Mouse (Mus musculus) hindbrain, embryonic 15.5 days (tissue): ENCODE measurements around the gene Adamts5. TPM values are rescaled to one million over a fixed set of nuclear protein-coding genes. Genes with fewer than 3 reads are reported as not detected.

ENCODE experiments used
- ATAC-seq: fragments of 200-750 bp; cut with Nextera tagmentation; 2 replicates; pipeline ENCODE4 v1.8.0; 2017; ENCODE audit warnings: low read depth, moderate number of reproducible peaks, moderate TSS enrichment; ENCODE audit not compliant: low FRiP score
- H3K27ac ChIP-seq: fragments of 300-500 bp; sonication (generic); replicated peaks from 2 replicates; pipeline ENCODE4 v1.5.1; 2015; ENCODE audit warnings: mild to moderate bottlenecking, inconsistent platforms
- H3K27me3 ChIP-seq: fragments of 300-500 bp; sonication (generic); 2 replicates; pipeline ENCODE4 v1.6.1; 2015; ENCODE audit warnings: control low read depth, inconsistent platforms
- H3K36me3 ChIP-seq: fragments of 300-500 bp; sonication (generic); 2 replicates; pipeline ENCODE4 v1.6.1; 2015; ENCODE audit warnings: control low read depth, inconsistent platforms
- H3K4me1 ChIP-seq: fragments of 300-500 bp; sonication (generic); replicated peaks from 2 replicates; pipeline ENCODE4 v1.6.1; 2015; ENCODE audit warnings: control low read depth, inconsistent platforms
- H3K4me2 ChIP-seq: fragments of 300-500 bp; sonication (generic); 2 replicates; pipeline ENCODE4 v1.6.1; 2015; ENCODE audit warnings: moderate library complexity, mild to moderate bottlenecking, inconsistent platforms
- H3K4me3 ChIP-seq: fragments of 300-500 bp; sonication (generic); 2 replicates; pipeline ENCODE4 v1.5.1; 2015; ENCODE audit warnings: mild to moderate bottlenecking, inconsistent platforms
- H3K9ac ChIP-seq: fragments of 300-500 bp; sonication (generic); 2 replicates; pipeline ENCODE4 v1.6.1; 2015; ENCODE audit warnings: inconsistent platforms
- H3K9me3 ChIP-seq: fragments of 300-500 bp; sonication (generic); 2 replicates; pipeline ENCODE4 v1.6.1; 2016; ENCODE audit warnings: control low read depth, inconsistent platforms
- WGBS: fragments of 180-500 bp; shearing (Covaris S2); methylation state at CpG from one replicate; pipeline ENCODE4 v1.1.7; 2015; 5-methylcytosine and 5-hydroxymethylcytosine counted together
- polyA plus RNA-seq: library from polyadenylated mRNA; unstranded; fragments of >200 nt; fragmentation: Nextera tagmentation; extraction: Ambion mirVana; gene quantifications from 2 replicates; pipeline ENCODE4 v1.2.1, GENCODE M21; 2015

The Adamts5 gene
- polyA plus RNA-seq, 1 experiment from 2014 or later: 3.2 TPM

DNA sequence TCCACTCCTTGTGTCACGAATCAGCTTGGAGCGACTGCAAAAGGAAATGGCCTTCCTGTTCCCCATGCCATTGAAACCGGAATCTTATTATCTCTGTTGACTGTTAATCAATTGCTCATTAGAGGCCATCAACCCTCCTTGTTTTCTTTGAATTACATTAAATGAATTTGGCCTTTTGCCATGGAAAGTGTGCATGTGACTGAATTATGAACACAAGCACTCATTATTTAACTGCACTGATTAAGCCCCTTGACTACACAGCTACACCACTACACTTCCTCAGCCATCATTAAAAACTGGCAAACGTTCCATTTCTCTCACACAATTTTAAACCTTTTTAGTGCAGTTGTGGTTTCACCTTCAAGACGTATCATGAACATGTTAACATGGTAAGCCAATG, 11.8 kb downstream of the Adamts5 start:
- Histone ChIP-seq H3K36me3 (no peaks in the 10 kb centered on the region), H3K9ac (no peak overlapping the region), H3K27ac (no peak overlapping the region), H3K27me3 (no peaks in the 10 kb centered on the region), H3K9me3 (no peaks in the 10 kb centered on the region), H3K4me2 (no peak overlapping the region), H3K4me1 (no peaks in the 10 kb centered on the region; the same call in 1 of the 2 replicates), H3K4me3 (no peak overlapping the region)
- ATAC-seq: 0 out of 2 replicates have a peak, but pooled peaks have one; percentile 50
- WGBS: 44% methylated on average over 5 of the region's 5 CpGs

DNA sequence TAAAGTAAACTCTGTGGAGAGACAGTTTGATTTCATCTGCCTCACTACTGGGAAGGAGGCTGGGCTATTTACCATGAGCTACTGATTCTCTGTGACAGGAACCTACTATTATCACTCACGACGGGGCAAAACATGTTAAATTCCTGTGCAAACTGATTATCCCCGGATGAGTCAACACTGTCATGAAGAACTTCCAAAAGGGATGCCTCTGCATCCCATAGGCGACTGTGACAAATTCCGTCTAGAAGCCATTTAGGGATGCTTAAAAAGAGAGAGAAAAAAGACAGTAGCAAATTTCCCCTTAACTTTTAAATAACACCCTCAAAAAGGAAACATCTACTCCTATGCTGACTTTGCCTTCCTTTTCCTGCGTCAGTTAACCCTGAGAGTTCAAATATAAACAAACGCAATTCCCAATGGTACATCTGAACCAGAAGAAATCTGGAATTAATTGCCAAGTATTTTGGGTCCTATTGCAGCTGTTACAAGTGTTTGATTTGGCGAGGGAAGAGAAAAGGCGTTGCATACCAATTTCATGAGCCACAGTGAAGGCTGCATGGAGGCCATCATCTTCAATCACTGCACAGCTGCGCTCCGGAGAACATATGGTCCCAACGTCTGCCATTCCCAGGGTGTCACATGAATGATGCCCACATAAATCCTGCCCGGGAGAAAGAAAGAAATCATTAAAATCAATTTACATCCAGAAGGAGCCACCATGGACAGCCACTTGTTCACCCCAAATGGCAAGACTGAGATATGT, 14.2 kb downstream of the Adamts5 start:
- ATAC-seq: peak; percentile 91
- H3K36me3 ChIP-seq: no peaks in the 10 kb centered on the region

DNA sequence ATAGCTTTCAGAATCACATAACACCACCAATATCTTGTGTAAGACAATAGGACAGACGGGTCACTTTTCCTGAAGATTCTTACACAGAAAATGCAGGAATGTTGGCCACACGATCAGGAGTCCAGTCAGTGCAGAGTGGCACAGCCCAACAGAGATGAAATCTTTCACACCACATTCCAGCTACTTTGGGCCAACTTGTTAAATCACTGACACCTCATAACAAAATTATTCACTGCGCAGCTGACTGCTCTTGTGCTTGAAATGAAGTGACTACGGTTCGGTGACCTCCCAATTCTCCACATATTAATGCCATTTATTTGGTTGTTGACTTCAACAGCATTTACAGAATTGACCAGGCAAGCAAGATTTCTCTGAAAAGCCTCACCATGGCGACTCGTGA, 22.6 kb downstream of the Adamts5 start:
- no peak overlapping the region for H3K9ac ChIP-seq
- WGBS: 90% methylated on average over 7 of the region's 7 CpGs

More for the DNA sequence above, 14.2 kb downstream of the Adamts5 start:
- H3K4me2 ChIP-seq: no peak overlapping the region
- H3K9me3 ChIP-seq: no peaks in the 10 kb centered on the region
- H3K4me1 ChIP-seq: no peaks in the 10 kb centered on the region; the same call in 1 of the 2 replicates
- no peak overlapping the region for H3K4me3 ChIP-seq
- no peak overlapping the region for H3K27ac ChIP-seq
- H3K27me3 ChIP-seq: no peaks in the 10 kb centered on the region
- WGBS: 34% methylated on average over 13 of the region's 13 CpGs
- H3K9ac ChIP-seq: no peak overlapping the region

DNA sequence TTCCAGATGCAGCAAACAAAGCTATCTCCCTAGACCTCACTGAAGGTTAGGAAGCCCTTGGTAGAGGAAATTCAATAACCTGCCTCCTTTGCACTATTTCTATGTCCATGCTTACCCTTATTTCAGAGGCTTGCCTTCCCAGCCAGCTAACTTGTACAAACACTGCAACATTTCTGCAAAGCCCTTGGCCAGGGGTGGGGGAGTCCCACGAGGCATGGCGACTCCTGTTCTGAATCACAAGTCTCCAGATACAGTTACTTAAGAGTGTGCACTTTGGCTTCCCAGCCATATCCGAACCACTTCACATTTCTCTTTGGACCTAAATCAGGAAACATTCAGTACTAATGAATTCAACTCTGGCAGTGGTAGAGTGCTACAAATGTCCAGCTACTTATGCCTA, 27.5 kb downstream of the Adamts5 start:
- Histone ChIP-seq H3K4me2 (no peak overlapping the region), H3K27ac (no peak overlapping the region), H3K27me3 (no peaks in the 10 kb centered on the region), H3K9me3 (no peaks in the 10 kb centered on the region), H3K4me1 (no peaks in the 10 kb centered on the region), H3K9ac (no peak overlapping the region), H3K36me3 (0 out of 2 replicates have a peak, but pooled peaks cover 3% of the 10 kb centered on the region), H3K4me3 (no peak overlapping the region)
- 90% methylated on average over 3 of the region's 3 CpGs for WGBS
- ATAC-seq: no peak

More for the DNA sequence above, 22.6 kb downstream of the Adamts5 start:
- ATAC-seq: no peak
- H3K27ac ChIP-seq: no peak overlapping the region
- H3K4me2 ChIP-seq: no peak overlapping the region
- no peaks in the 10 kb centered on the region for H3K27me3 ChIP-seq
- 0 out of 2 replicates have a peak, but pooled peaks cover 3% of the 10 kb centered on the region for H3K36me3 ChIP-seq
- no peaks in the 10 kb centered on the region for H3K9me3 ChIP-seq
- H3K4me1 ChIP-seq: no peaks in the 10 kb centered on the region
- no peak overlapping the region for H3K4me3 ChIP-seq

DNA sequence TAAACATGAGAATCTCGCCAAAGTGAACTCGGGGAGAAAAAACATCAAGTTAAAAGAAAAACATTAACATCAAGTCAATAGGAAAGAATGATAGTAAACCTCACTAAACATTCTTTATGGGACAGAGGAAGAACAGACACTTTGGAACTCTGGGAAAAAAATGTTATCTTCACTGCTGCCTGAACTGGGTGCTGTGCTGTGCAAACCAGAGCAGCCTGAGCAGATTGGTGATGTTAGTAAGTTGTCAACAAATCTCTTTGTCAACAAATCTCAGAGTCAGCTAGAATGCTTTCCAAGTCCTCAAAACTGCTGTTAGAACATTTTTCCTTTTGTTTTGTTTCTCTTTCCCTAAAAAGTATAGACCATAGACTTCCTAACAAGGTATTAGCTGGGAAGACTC, 29.7 kb downstream of the Adamts5 start:
- Histone ChIP-seq H3K9ac (no peak overlapping the region), H3K4me2 (no peak overlapping the region), H3K4me1 (no peaks in the 10 kb centered on the region), H3K27me3 (no peaks in the 10 kb centered on the region), H3K27ac (no peak overlapping the region), H3K4me3 (no peak overlapping the region), H3K9me3 (no peaks in the 10 kb centered on the region), H3K36me3 (no peaks in the 10 kb centered on the region)
- WGBS: 86% methylated on average over 2 of the region's 2 CpGs
- ATAC-seq: no peak

DNA sequence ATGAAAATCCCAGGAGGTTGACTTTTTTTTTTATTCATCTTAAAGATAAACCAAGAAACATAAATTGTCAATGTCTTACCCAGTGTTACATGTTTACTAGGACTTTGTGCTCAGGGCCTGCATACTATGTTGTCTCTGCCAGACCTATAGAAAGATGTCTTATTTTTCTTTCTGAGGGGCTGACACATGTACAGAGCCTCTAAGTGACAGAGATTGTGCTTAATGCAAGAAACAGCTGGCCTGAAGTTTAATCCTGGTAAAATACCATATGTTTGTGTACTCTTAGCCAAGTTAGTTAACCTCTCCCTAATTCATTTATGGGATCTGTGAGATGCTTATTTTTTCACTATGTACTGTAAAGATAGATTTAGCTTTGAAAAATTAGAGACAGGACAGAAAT, 30.4 kb downstream of the Adamts5 start:
- ATAC-seq: no peak
- Histone ChIP-seq H3K27me3 (no peaks in the 10 kb centered on the region), H3K9ac (no peak overlapping the region), H3K4me3 (no peak overlapping the region), H3K36me3 (no peaks in the 10 kb centered on the region), H3K9me3 (no peaks in the 10 kb centered on the region), H3K4me1 (no peaks in the 10 kb centered on the region), H3K4me2 (no peak overlapping the region), H3K27ac (no peak overlapping the region)

DNA sequence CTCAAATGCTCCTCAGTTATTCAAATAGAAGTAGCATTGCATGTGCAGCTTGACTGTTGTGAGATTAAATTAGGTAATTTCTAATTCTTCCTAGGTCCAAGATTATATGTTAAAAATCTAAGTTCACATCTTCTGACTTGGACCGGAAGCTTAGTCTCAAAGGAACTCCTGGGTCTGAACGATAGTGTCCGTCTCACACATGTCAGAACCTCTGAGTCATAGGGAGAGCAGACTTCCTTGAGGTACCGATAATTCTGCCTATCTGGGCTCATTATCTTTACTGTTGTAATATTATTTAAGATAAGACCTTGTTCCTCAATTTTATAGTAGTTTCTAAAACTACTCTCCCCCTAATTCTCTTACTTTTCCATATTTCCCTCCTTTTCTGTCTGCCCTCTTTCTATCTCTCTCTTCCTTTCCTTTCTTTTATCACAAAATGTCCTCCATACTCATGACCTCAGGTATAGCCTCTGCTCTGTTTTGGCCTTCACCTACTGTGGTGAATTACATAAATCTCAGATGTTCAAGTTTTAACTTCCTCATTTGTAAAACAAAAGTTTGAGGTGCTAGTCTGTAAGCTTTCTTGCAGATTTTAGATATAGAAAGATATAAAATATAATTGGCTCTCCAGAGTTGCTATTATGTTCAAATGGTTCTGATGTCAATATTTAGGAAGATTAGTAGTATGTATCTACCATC, 36.8 kb downstream of the Adamts5 start:
- ATAC-seq: no peak
- Histone ChIP-seq H3K9me3 (no peaks in the 10 kb centered on the region), H3K36me3 (no peaks in the 10 kb centered on the region), H3K27me3 (no peaks in the 10 kb centered on the region), H3K27ac (no peak overlapping the region), H3K9ac (no peak overlapping the region), H3K4me1 (no peaks in the 10 kb centered on the region), H3K4me2 (no peak overlapping the region), H3K4me3 (no peak overlapping the region)
- 96% methylated on average over 4 of the region's 4 CpGs for WGBS

DNA sequence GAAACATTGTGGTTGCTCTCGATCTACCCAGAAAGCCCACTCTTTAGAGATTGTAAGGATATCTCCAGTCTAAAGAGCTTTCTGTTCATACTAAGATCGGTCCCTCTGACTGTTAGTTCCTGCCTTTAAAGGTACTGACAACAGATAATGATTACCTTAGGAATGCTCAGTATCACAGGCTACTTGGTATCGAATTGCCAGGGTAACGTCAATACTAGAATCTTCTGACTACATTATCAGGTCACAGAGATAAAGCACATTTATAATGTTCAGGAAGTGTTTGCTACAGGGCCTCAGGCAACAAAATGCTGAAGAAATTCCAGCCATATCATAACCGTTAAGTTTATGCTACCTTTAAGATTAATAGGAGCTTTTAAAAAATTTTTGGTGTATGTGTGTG, 47.1 kb downstream of the Adamts5 start:
- Histone ChIP-seq H3K4me3 (no peak overlapping the region), H3K27me3 (no peaks in the 10 kb centered on the region), H3K4me2 (no peak overlapping the region), H3K9me3 (no peaks in the 10 kb centered on the region), H3K4me1 (no peaks in the 10 kb centered on the region), H3K27ac (no peak overlapping the region), H3K9ac (no peak overlapping the region), H3K36me3 (no peaks in the 10 kb centered on the region)
- ATAC-seq: no peak
- 95% methylated on average over 5 of the region's 5 CpGs for WGBS

DNA sequence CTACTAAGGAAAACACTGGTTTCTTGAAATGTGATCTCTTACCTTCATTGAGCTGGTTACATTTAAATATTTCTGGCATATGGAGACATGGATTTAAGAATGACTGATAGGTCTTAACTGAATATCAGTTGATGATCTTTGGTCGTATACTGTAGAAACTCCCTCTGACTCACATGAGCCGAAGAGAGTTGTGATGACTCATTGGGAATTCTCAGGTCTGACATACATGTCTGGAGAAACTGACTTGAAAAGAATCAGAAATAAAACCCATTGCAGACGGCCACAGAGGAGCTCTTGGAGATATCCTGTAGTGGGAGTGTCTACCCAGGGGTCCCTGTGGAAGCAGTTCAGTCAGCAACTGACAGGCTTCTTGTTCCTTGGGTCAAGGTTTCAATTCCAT, 74.6 kb downstream of the Adamts5 start:
- no peak for ATAC-seq
- Histone ChIP-seq H3K4me3 (no peak overlapping the region), H3K4me2 (no peak overlapping the region), H3K9me3 (no peaks in the 10 kb centered on the region), H3K27ac (no peak overlapping the region), H3K36me3 (no peaks in the 10 kb centered on the region), H3K27me3 (no peaks in the 10 kb centered on the region), H3K9ac (no peak overlapping the region), H3K4me1 (no peaks in the 10 kb centered on the region)
- WGBS: 80% methylated on average over 3 of the region's 3 CpGs

DNA sequence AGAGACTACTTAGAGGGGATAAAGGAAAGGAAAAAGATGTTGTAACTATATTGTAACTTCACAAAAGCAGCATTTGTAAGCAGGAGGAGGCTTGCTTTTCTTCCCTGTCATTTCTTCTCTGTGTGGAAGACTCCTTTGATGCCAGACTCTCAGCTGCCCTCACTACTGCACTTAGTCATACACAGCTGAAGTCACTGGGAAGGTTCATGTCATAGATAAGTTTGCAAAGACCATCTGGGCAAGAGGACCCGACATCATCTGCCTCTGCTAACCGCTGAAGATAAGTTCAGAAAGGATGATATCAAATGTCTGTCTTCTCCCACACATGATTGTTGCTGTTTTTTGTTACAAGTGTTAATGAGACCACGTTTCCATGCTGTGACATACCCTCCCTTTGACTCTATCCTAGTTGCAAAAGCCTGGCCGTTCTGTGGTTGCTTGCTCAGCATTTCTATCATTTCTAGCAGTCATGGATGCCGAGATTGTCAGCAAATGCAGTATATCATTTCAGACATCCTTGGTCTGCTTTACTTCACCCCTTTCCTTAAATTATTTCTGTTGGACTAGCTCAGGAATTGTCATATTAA, 79.2 kb downstream of the Adamts5 start:
- Histone ChIP-seq H3K27me3 (no peaks in the 10 kb centered on the region), H3K9ac (no peak overlapping the region), H3K9me3 (no peaks in the 10 kb centered on the region), H3K4me2 (no peak overlapping the region), H3K27ac (no peak overlapping the region), H3K4me1 (no peaks in the 10 kb centered on the region), H3K4me3 (no peak overlapping the region), H3K36me3 (no peaks in the 10 kb centered on the region)
- ATAC-seq: no peak
- 83% methylated on average over 5 of the region's 5 CpGs for WGBS

DNA sequence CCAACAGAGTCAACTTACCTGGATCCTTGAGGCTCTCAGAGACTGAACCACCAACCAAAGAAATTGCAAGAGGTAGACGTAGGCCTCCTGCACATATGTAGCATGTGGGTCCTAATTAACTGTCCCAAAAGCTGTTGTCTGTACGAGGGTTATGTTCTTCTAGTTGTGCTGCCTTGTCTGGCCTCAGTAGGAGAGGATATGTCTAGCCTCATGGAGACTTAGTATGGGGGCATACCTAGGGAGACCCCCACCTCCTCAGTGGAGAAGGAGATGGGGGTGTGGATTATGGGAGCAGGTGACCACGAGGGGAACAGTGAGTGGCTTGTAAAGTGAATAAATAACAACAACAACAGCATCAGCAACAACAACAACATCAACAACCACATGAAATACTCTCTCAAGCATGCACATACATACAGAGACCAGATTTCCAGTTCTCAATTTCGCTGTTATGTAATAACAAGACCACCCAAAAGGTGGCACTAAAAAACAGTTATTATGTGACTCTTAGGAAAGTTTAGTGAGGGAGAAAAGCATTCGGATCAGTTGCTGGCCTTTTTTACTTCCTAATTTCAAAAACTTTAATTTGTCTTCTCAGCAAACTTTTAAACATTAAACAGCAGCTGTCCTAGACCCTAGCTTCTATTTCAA, 81.7 kb downstream of the Adamts5 start:
- H3K4me3 ChIP-seq: no peak overlapping the region
- H3K4me1 ChIP-seq: no peaks in the 10 kb centered on the region
- peak; percentile 61 for ATAC-seq
- no peak overlapping the region for H3K27ac ChIP-seq
- 60% methylated on average over 5 of the region's 5 CpGs for WGBS
- H3K4me2 ChIP-seq: no peak overlapping the region
- no peaks in the 10 kb centered on the region for H3K9me3 ChIP-seq
- H3K27me3 ChIP-seq: no peaks in the 10 kb centered on the region
- H3K9ac ChIP-seq: no peak overlapping the region
- no peaks in the 10 kb centered on the region for H3K36me3 ChIP-seq

DNA sequence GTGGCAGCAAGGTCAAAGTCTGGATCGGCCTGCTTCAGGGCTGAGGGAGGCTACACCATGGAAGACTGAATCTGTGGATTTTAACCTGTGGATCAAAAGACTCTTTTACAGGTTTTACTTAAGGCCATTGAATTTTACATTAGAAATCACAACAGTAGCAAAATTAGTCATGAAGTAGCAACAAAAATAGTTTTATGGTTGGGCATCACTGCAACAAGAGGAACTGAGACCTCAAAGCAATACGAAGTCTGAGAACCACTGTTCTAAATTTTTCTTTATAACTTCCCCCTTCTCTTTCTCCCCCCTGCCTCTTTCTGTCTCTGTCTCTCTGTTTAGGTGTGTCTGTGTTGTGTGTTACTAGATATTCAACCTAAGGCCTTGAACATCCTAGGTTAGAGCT, 87.5 kb downstream of the Adamts5 start:
- no peak for ATAC-seq
- Histone ChIP-seq H3K4me3 (no peak overlapping the region), H3K36me3 (no peaks in the 10 kb centered on the region), H3K9ac (no peak overlapping the region), H3K27ac (no peak overlapping the region), H3K27me3 (no peaks in the 10 kb centered on the region), H3K4me1 (no peaks in the 10 kb centered on the region), H3K9me3 (no peaks in the 10 kb centered on the region), H3K4me2 (no peak overlapping the region)
- WGBS: 97% methylated on average over 2 of the region's 2 CpGs
